Mouse (Mus musculus) limb, embryonic 12.5 days (tissue): ENCODE measurements at regions not wholly inside any gene's neighbourhood (a gene's known extent, or its start where the extent isn't known, plus 50 kb on each side); places are given as distances from the start of the nearest gene placed in this dataset.

Experiments used
- ATAC-seq: fragments of 200-750 bp; cut with Nextera tagmentation; 2 replicates; pipeline ENCODE4 v1.8.0; 2017; ENCODE audit warnings: low read depth, moderate TSS enrichment; ENCODE audit not compliant: insufficient number of reproducible peaks, insufficient read depth, low FRiP score, low TSS enrichment
- H3K27ac ChIP-seq: fragments of 300-500 bp; sonication (generic); 2 replicates; pipeline ENCODE4 v1.5.1; 2016; ENCODE audit warnings: mild to moderate bottlenecking, moderate library complexity
- H3K27me3 ChIP-seq: fragments of 300-500 bp; sonication (generic); 2 replicates; pipeline ENCODE4 v1.6.1; 2016; ENCODE audit warnings: mild to moderate bottlenecking, moderate library complexity
- H3K36me3 ChIP-seq: fragments of 300-500 bp; sonication (generic); 2 replicates; pipeline ENCODE4 v1.6.1; 2016; ENCODE audit warnings: mild to moderate bottlenecking, moderate library complexity
- H3K4me1 ChIP-seq: fragments of 300-500 bp; sonication (generic); replicated peaks from 2 replicates; pipeline ENCODE4 v1.6.1; 2016
- H3K4me2 ChIP-seq: fragments of 300-500 bp; sonication (generic); 2 replicates; pipeline ENCODE4 v1.6.1; 2016; ENCODE audit warnings: mild to moderate bottlenecking, moderate library complexity
- H3K4me3 ChIP-seq: fragments of 300-500 bp; sonication (generic); replicated peaks from 2 replicates; pipeline ENCODE4 v1.5.1; 2016; ENCODE audit warnings: mild to moderate bottlenecking
- H3K9ac ChIP-seq: fragments of 300-500 bp; sonication (generic); replicated peaks from 2 replicates; pipeline ENCODE4 v1.6.1; 2016; ENCODE audit warnings: mild to moderate bottlenecking, moderate library complexity
- H3K9me3 ChIP-seq: fragments of 300-500 bp; sonication (generic); 2 replicates; pipeline ENCODE4 v1.6.1; 2016; ENCODE audit warnings: mild to moderate bottlenecking, moderate library complexity
- WGBS: fragments of 180-500 bp; shearing (Covaris S2); methylation state at CpG from one replicate; pipeline ENCODE4 v1.1.7; 2016; 5-methylcytosine and 5-hydroxymethylcytosine counted together

DNA sequence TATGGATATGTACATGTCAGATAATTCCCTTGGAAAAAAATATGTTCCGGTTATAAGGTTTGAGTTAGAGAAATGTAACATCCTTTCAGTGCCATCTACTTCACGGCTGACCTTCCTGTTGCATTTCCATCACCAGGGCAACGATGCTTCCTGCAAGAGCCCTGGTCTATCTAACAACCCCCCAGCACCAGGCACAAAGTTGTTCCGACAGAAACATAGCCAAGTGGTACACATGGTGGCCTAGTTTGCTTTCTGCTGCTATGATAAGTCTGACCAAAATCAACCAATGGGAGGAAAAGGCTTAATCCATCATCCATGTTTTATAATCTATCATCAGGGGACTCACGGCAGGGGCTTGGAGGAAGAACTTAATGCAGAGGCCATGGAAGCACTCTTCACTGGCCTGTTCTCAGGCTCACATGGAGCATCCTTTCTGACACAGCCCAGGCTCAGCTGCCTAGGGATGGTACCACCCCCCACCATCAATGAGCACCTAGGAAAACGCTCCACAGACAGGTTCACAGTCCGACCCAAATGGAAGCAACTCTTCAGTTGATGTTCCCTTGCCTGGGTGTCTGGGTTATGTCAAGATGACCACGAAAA is 372.2 kb downstream of the Cbln4 start:
- no peak for ATAC-seq
- Histone ChIP-seq H3K36me3 (no peaks in the 10 kb centered on the region), H3K4me3 (no peak overlapping the region), H3K27ac (no peak overlapping the region), H3K9me3 (0 out of 2 replicates have a peak, but pooled peaks cover 5% of the 10 kb centered on the region), H3K9ac (no peak overlapping the region), H3K27me3 (no peaks in the 10 kb centered on the region), H3K4me2 (no peak overlapping the region), H3K4me1 (peaks cover 9% of the 10 kb centered on the region; the same call in 1 of the 2 replicates)
- 88% methylated on average over 8 of the region's 8 CpGs for WGBS

DNA sequence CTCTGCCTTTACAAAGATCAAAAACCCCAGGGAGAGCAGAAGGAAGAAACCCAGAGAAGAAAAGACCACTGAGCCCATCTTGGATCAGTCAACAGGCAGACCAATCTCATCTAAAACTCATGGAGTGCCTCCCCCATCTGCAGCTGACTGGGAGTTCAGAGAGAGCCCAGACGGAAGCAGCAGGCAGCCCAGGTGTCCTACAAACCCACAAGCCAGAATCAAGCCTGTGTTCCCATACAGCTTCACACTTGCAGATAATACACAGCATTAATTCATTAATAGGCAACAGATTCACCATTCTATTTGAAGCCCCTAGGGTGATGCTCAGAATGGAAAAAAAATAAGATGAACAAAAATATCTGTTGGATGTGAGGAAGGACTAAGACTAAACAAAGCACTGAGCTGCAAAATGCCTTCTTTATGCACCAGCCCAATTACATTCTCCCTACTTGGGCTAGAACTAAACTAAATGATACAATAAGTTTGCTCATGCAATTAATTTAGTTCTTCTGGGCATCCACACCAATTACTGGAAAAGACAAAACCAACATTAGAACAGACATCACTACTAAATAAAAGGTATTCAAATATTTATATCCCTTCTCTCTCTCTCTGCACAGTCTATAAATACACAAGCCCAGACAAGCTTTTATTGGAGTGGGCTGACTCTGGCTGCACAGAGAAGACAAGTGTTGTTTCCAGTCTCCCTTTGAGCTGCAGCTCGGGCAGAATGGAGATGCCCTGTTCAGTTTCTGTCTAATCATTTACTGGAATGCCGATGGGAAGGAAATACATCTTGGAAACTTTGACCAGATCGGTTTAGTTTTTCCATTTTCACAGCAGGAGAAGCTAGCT is 374.2 kb downstream of the Cbln4 start:
- Histone ChIP-seq H3K9ac (no peak overlapping the region), H3K9me3 (0 out of 2 replicates have a peak, but pooled peaks cover 5% of the 10 kb centered on the region), H3K4me3 (no peak overlapping the region), H3K4me1 (peaks cover 9% of the 10 kb centered on the region; the same call in 1 of the 2 replicates), H3K4me2 (no peak overlapping the region), H3K27ac (peak overlapping the region; percentile 13; the same call in 1 of the 2 replicates), H3K27me3 (no peaks in the 10 kb centered on the region), H3K36me3 (no peaks in the 10 kb centered on the region)
- no peak for ATAC-seq
- WGBS: 23% methylated on average over 4 of the region's 4 CpGs

DNA sequence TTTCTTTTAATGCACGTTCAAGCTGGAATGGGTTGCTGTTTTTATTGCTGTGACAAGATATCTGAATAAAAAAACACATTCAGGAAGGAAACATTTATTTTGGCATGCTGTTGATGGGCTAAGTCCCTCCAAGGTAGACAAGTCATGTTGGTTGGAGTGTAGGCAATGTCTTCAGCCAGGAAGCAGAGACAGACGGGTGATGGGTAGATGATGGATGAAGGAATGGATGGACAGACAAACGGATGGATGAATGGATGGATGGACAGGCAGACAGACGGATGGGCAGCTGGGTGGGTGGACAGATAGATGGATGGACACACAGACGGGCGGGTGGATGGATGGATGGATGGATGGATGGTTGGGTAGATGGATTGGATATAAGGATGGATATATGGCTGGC is 380.7 kb downstream of the Cbln4 start:
- peaks cover 21% of the 10 kb centered on the region for H3K4me1 ChIP-seq
- H3K4me2 ChIP-seq: no peak overlapping the region
- H3K36me3 ChIP-seq: no peaks in the 10 kb centered on the region
- ATAC-seq: no peak
- no peak overlapping the region for H3K27ac ChIP-seq
- H3K9me3 ChIP-seq: no peaks in the 10 kb centered on the region
- H3K4me3 ChIP-seq: no peak overlapping the region
- WGBS: 74% methylated on average over 6 of the region's 6 CpGs
- H3K9ac ChIP-seq: no peak overlapping the region
- H3K27me3 ChIP-seq: no peaks in the 10 kb centered on the region

DNA sequence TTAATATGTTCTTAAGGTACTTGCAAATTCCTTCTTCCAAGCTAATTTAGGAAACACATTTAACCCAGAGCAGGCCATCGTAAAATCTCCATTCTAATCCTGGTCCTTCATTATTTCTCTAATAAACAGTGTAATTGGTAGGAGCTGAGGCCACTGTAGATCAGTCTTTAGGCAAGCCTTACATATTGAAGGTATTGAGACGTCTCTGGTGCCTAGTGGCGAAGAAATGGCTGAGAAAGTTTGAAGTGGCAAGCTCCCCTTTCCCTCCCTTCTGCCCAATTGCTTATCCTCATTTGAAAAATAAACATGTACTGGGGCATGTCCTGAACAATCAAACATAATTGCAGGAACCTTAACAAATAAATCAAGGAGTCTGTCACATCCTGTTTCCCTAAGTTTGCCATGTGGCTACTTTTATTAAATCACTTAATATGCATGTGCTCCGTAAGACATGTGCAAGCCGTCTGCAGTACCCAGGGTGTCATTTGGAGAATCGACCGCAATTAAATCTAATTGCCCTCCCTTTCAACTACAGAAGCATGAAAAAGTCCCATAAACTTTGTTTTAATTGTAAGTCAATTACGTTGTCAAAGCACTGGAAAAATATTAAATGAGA is 381.3 kb downstream of the Cbln4 start:
- H3K27ac ChIP-seq: 0 out of 2 replicates have a peak overlapping the region, but pooled peaks have one; percentile 23
- no peaks in the 10 kb centered on the region for H3K36me3 ChIP-seq
- H3K4me3 ChIP-seq: no peak overlapping the region
- H3K4me2 ChIP-seq: no peak overlapping the region
- no peaks in the 10 kb centered on the region for H3K9me3 ChIP-seq
- peaks cover 21% of the 10 kb centered on the region for H3K4me1 ChIP-seq
- ATAC-seq: no peak; the same call in 1 of the 2 replicates
- no peak overlapping the region for H3K9ac ChIP-seq
- 27% methylated on average over 8 of the region's 8 CpGs for WGBS
- H3K27me3 ChIP-seq: no peaks in the 10 kb centered on the region

DNA sequence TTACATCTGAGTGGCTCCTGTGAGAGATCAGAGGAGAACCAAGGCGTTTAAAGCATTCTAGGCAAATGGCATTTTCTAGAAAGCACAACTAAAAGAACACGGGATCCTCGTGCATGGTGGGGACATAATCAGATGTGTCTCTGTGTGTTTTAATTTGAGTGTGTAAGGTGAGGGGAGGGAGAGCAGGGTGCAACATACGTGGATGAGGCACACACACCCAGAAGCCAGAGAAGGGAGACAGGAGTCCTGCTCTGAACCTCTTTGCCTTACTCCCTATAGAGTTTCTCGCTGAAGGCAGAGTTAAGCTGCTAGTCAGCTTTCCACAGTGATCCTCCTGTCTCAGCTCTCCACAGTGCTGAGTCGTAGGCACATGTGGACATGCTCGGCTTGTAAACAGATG is 386.1 kb downstream of the Cbln4 start:
- Histone ChIP-seq H3K4me2 (no peak overlapping the region), H3K4me1 (peaks cover 19% of the 10 kb centered on the region), H3K9ac (no peak overlapping the region), H3K36me3 (no peaks in the 10 kb centered on the region), H3K9me3 (no peaks in the 10 kb centered on the region), H3K4me3 (no peak overlapping the region), H3K27me3 (no peaks in the 10 kb centered on the region), H3K27ac (no peak overlapping the region)
- no peak for ATAC-seq
- WGBS: 54% methylated on average over 7 of the region's 7 CpGs

DNA sequence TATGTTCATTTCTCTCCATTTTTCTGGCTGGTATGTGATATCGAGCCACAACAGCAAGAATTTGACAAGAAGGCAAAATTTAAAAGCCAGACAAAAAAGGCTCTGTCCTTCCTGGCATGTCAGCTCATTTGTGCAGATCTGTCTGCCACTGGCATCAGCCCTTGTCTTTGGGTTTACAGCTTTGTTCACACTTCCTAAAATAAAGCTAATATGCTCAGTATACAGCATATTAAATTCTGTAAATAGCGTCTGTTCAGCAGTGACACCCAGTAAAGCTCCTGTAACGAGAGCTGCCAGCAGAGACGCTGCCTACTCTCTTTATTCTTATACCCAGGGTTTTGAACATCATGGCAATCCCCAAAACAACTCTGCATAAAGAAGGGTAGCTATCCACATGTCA is 401.5 kb downstream of the Cbln4 start:
- Histone ChIP-seq H3K36me3 (no peaks in the 10 kb centered on the region), H3K9ac (no peak overlapping the region), H3K9me3 (no peaks in the 10 kb centered on the region), H3K4me2 (no peak overlapping the region), H3K27me3 (peaks cover 14% of the 10 kb centered on the region; the same call in 1 of the 2 replicates), H3K27ac (no peak overlapping the region), H3K4me1 (peaks cover 46% of the 10 kb centered on the region), H3K4me3 (no peak overlapping the region)
- no peak for ATAC-seq
- 31% methylated on average over 4 of the region's 4 CpGs for WGBS

DNA sequence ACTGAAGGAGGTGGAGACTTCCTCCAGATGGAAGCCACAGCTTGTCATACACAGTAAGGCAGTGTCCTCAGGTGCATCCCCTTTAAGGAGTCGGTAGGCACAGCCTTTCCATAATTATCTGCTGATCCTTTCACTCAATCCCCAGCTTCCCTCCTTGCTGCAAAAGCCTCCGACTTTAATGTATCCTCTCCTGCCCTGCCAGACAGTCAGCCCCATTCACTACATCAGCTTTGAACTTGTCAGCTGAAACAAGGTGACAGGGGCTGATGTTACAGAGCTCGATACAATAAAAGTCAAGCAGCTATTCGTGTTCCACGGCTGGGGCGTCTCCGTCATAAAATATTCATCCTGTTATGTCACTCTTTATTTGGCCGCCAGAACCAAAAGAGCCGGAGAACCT is 402.8 kb downstream of the Cbln4 start:
- no peaks in the 10 kb centered on the region for H3K36me3 ChIP-seq
- WGBS: 64% methylated on average over 9 of the region's 9 CpGs
- H3K4me1 ChIP-seq: peaks cover 47% of the 10 kb centered on the region
- ATAC-seq: no peak
- no peak overlapping the region for H3K4me2 ChIP-seq
- H3K9me3 ChIP-seq: no peaks in the 10 kb centered on the region
- no peak overlapping the region for H3K9ac ChIP-seq
- H3K4me3 ChIP-seq: no peak overlapping the region
- H3K27me3 ChIP-seq: peaks cover 14% of the 10 kb centered on the region; the same call in 1 of the 2 replicates
- no peak overlapping the region for H3K27ac ChIP-seq

DNA sequence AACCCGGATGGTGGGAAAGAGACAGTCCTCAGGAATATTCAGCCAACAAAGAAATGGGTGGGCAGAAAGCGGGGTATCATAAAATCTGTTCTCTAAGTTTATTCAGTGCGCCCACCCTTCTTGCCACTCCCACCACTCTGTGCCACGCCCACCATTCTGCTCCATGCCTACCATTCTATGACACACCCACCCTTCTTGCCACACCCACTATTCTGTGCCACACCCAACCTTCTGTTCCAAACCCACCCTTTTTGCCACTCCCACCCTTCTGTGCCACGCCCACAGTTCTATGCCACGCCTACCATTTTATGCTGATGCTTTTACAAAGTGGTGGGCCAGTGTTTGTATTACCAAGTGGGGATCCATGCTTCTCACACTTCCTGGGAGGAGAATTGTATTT is 404.3 kb downstream of the Cbln4 start:
- peaks cover 61% of the 10 kb centered on the region for H3K4me1 ChIP-seq
- no peak overlapping the region for H3K27ac ChIP-seq
- no peaks in the 10 kb centered on the region for H3K9me3 ChIP-seq
- 88% methylated on average over 6 of the region's 6 CpGs for WGBS
- ATAC-seq: no peak
- no peak overlapping the region for H3K4me3 ChIP-seq
- peaks cover 14% of the 10 kb centered on the region; the same call in 1 of the 2 replicates for H3K27me3 ChIP-seq
- H3K9ac ChIP-seq: no peak overlapping the region
- H3K4me2 ChIP-seq: no peak overlapping the region
- no peaks in the 10 kb centered on the region for H3K36me3 ChIP-seq

DNA sequence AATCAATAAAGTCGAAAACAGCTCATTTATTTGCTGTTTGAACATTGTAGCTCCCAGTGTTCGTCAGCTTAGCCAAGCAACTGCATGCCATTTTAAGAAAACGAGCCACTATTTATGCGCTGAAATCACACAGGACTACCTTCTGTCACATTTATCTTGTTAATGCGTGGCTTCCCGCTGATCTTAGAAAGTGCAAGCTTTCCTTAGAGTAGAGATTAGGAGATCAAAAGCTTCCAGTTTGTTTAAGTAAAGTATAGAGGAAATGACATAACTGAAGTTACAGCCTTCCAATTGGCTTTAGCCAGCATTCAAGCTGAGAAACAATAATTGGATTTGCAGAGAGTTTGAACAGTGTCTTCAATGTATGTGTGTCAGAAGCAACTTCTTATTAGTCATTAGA is 406.4 kb downstream of the Cbln4 start:
- peaks cover 14% of the 10 kb centered on the region; the same call in 1 of the 2 replicates for H3K27me3 ChIP-seq
- H3K4me3 ChIP-seq: no peak overlapping the region
- no peak overlapping the region for H3K9ac ChIP-seq
- no peaks in the 10 kb centered on the region for H3K36me3 ChIP-seq
- H3K4me2 ChIP-seq: no peak overlapping the region
- 20% methylated on average over 6 of the region's 6 CpGs for WGBS
- peaks cover 68% of the 10 kb centered on the region for H3K4me1 ChIP-seq
- no peak overlapping the region for H3K27ac ChIP-seq
- ATAC-seq: no peak
- H3K9me3 ChIP-seq: no peaks in the 10 kb centered on the region

DNA sequence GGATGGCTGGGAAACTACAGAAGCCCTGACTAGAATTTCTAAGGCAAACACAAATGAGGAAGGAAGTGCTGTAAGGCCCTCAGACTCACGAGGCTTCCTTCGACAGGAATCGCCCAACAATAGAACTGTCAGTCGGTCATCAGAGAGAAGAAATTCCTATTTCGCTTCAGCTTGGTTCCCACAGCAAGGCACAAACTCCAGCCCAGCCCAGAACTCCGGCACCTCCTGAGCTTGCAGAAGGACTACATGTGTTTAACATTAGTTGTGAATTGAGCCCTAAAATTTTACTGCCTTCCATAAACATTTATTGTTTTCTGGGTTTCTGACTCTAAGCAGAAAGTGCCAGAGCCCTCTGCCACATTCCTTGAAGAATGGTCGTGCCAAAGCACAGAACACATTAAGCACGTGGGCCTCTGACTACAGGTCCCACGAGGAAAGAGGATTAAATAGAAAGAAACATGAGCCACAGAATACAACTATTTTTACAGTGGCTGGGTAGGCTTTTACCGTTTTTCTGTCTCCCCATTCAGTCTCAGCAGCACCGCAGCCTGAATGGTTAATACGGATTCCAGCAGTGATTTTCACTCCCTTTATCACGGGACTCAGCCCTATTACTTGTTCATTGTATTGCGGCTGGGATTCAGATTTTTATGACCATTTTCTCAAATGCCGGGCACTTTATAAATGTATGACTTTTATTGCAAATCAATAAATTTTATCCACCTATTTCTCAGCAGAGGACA is 409.7 kb downstream of the Cbln4 start:
- peak; percentile 87 for ATAC-seq
- H3K9ac ChIP-seq: no peak overlapping the region
- peaks cover 52% of the 10 kb centered on the region for H3K4me1 ChIP-seq
- H3K27ac ChIP-seq: peak overlapping the region; percentile 60
- no peak overlapping the region for H3K4me3 ChIP-seq
- H3K9me3 ChIP-seq: no peaks in the 10 kb centered on the region
- H3K36me3 ChIP-seq: no peaks in the 10 kb centered on the region
- H3K4me2 ChIP-seq: peak overlapping the region; percentile 9; the same call in 1 of the 2 replicates
- H3K27me3 ChIP-seq: peaks cover 20% of the 10 kb centered on the region; the same call in 1 of the 2 replicates
- WGBS: 5% methylated on average over 15 of the region's 15 CpGs
